Mouse (Mus musculus): ENCODE measurements around the gene Aldh16a1. TPM values are rescaled to one million over a fixed set of nuclear protein-coding genes. Genes with fewer than 3 reads are reported as not detected.

The Aldh16a1 gene
- total and polyA plus RNA-seq, 2 experiments from 2014 or later: 22.8 to 40.1 TPM

GRCm38 (mm10) chr7:45178550-45178949, 24.2 kb upstream of the Aldh16a1 start:
- 22% methylated on average over 7 of the region's 7 CpGs for WGBS
- Histone ChIP-seq H3K4me1 (ENCODE audit: control insufficient read depth, insufficient read depth) (0 out of 2 replicates have a peak, but pooled peaks cover 7% of the 10 kb centered on the region), H3K4me2 (ENCODE audit: low read depth, low read length) (no peak overlapping the region), H3K27ac (ENCODE audit: low read depth) (no peak overlapping the region), H3K9ac (replicated peaks; ENCODE audit: low read depth, low read length) (no peak overlapping the region), H3K27me3 (ENCODE audit: control insufficient read depth, insufficient read depth, low read length) (peaks cover 97% of the 10 kb centered on the region), H3K4me3 (ENCODE audit: low read depth, low read length) (no peak overlapping the region), H3K36me3 (replicated peaks; ENCODE audit: control insufficient read depth, insufficient read depth, low read length) (no peaks in the 10 kb centered on the region), H3K9me3 (replicated peaks; ENCODE audit: control insufficient read depth, low read length) (no peaks in the 10 kb centered on the region)
- DNase-seq (ENCODE audit: low spot score) (no peak), ATAC-seq (ENCODE audit: insufficient read depth, low read depth) (no peak)
- TF ChIP-seq CTCF (IDR thresholded peaks at IDR 0.05; ENCODE audit: low read depth): no peak
- TF ChIP-seq EP300 (IDR thresholded peaks at IDR 0.05; ENCODE audit: low read depth): no peak

- Histone ChIP-seq H3K27ac (ENCODE audit: low read depth) (no peak overlapping the region), H3K4me1 (ENCODE audit: control insufficient read depth, insufficient read depth) (no peaks in the 10 kb centered on the region), H3K4me3 (ENCODE audit: low read depth, low read length) (peak overlapping the region; percentile 27), H3K36me3 (replicated peaks; ENCODE audit: control insufficient read depth, insufficient read depth, low read length) (no peaks in the 10 kb centered on the region), H3K9ac (replicated peaks; ENCODE audit: low read depth, low read length) (no peak overlapping the region), H3K4me2 (ENCODE audit: low read depth, low read length) (peak overlapping the region; percentile 25), H3K9me3 (replicated peaks; ENCODE audit: control insufficient read depth, low read length) (0 out of 2 replicates have a peak, but pooled peaks cover 4% of the 10 kb centered on the region), H3K27me3 (ENCODE audit: control insufficient read depth, insufficient read depth, low read length) (peaks cover 83% of the 10 kb centered on the region)
- ATAC-seq (ENCODE audit: insufficient read depth, low read depth): no peak
- 4% methylated on average over 27 of the region's 31 CpGs for WGBS
- no peak for DNase-seq (ENCODE audit: low spot score)
- TF ChIP-seq CTCF (IDR thresholded peaks at IDR 0.05; ENCODE audit: low read depth) (no peak), EP300 (IDR thresholded peaks at IDR 0.05; ENCODE audit: low read depth) (no peak)
Observed at GRCm38 (mm10) chr7:45176356-45176755, 22.0 kb upstream of the Aldh16a1 start.

- DNase-seq (ENCODE audit: low spot score) (no peak), ATAC-seq (ENCODE audit: insufficient read depth, low read depth) (no peak)
- TF ChIP-seq EP300 (IDR thresholded peaks at IDR 0.05; ENCODE audit: low read depth): no peak
- TF ChIP-seq CTCF (IDR thresholded peaks at IDR 0.05; ENCODE audit: low read depth): no peak
- H3K36me3 ChIP-seq (replicated peaks; ENCODE audit: control insufficient read depth, insufficient read depth, low read length): no peaks in the 10 kb centered on the region
- H3K4me1 ChIP-seq (ENCODE audit: control insufficient read depth, insufficient read depth): no peaks in the 10 kb centered on the region
- peak overlapping the region; percentile 27 for H3K4me3 ChIP-seq (ENCODE audit: low read depth, low read length)
- H3K9me3 ChIP-seq (replicated peaks; ENCODE audit: control insufficient read depth, low read length): peaks cover 7% of the 10 kb centered on the region; the same call in 1 of the 2 replicates
- WGBS: 2% methylated on average over 23 of the region's 23 CpGs
- no peak overlapping the region for H3K27ac ChIP-seq (ENCODE audit: low read depth)
- H3K9ac ChIP-seq (replicated peaks; ENCODE audit: low read depth, low read length): no peak overlapping the region
- H3K27me3 ChIP-seq (ENCODE audit: control insufficient read depth, insufficient read depth, low read length): peaks cover 79% of the 10 kb centered on the region
- peak overlapping the region; percentile 25 for H3K4me2 ChIP-seq (ENCODE audit: low read depth, low read length)
Observed at GRCm38 (mm10) chr7:45175929-45176328, 21.5 kb upstream of the Aldh16a1 start.

GRCm38 (mm10) chr7:45175398-45175797, 21.0 kb upstream of the Aldh16a1 start:
- no peak overlapping the region for H3K4me2 ChIP-seq (ENCODE audit: low read depth, low read length)
- DNase-seq (ENCODE audit: low spot score): no peak
- no peak for TF ChIP-seq CTCF (IDR thresholded peaks at IDR 0.05; ENCODE audit: low read depth)
- TF ChIP-seq EP300 (IDR thresholded peaks at IDR 0.05; ENCODE audit: low read depth): no peak
- no peak overlapping the region for H3K4me3 ChIP-seq (ENCODE audit: low read depth, low read length)
- H3K27me3 ChIP-seq (ENCODE audit: control insufficient read depth, insufficient read depth, low read length): peaks cover 74% of the 10 kb centered on the region
- 9% methylated on average over 13 of the region's 13 CpGs for WGBS
- H3K9me3 ChIP-seq (replicated peaks; ENCODE audit: control insufficient read depth, low read length): peaks cover 12% of the 10 kb centered on the region
- H3K4me1 ChIP-seq (ENCODE audit: control insufficient read depth, insufficient read depth): no peaks in the 10 kb centered on the region
- ATAC-seq (ENCODE audit: insufficient read depth, low read depth): no peak
- H3K27ac ChIP-seq (ENCODE audit: low read depth): no peak overlapping the region
- no peaks in the 10 kb centered on the region for H3K36me3 ChIP-seq (replicated peaks; ENCODE audit: control insufficient read depth, insufficient read depth, low read length)
- H3K9ac ChIP-seq (replicated peaks; ENCODE audit: low read depth, low read length): no peak overlapping the region

GRCm38 (mm10) chr7:45174567-45175280, 20.3 kb upstream of the Aldh16a1 start:
- whole genome bisulfite sequencing: 6% methylated on average over 27 of the region's 29 CpGs
- peak overlapping the region; percentile 16; the same call in 1 of the 2 replicates for H3K4me3 ChIP-seq (ENCODE audit: low read depth, low read length)
- H3K4me1 ChIP-seq (ENCODE audit: control insufficient read depth, insufficient read depth): no peaks in the 10 kb centered on the region
- no peak for ATAC-seq (ENCODE audit: insufficient read depth, low read depth)
- H3K27me3 ChIP-seq (ENCODE audit: control insufficient read depth, insufficient read depth, low read length): peaks cover 68% of the 10 kb centered on the region
- H3K27ac ChIP-seq (ENCODE audit: low read depth): no peak overlapping the region
- peaks cover 19% of the 10 kb centered on the region for H3K9me3 ChIP-seq (replicated peaks; ENCODE audit: control insufficient read depth, low read length)
- H3K9ac ChIP-seq (replicated peaks; ENCODE audit: low read depth, low read length): no peak overlapping the region
- no peak overlapping the region for H3K4me2 ChIP-seq (ENCODE audit: low read depth, low read length)
- no peaks in the 10 kb centered on the region for H3K36me3 ChIP-seq (replicated peaks; ENCODE audit: control insufficient read depth, insufficient read depth, low read length)
- TF ChIP-seq EP300 (IDR thresholded peaks at IDR 0.05; ENCODE audit: low read depth): no peak
- TF ChIP-seq CTCF (IDR thresholded peaks at IDR 0.05; ENCODE audit: low read depth): no peak
- no peak for DNase-seq (ENCODE audit: low spot score)

All from heart, postnatal 0 days (tissue).